Mouse (Mus musculus) ZHBTc4 (cell line): ENCODE results near the gene Limk1.

Experiments used
- DNase-seq: peaks from one replicate; pipeline ENCODE4 v3.0.0-alpha.2; 2011; ENCODE audit warnings: low read depth, low spot score

Gene Limk1

GRCm38 (mm10) chr5:134688086-134688717 lies at the start of gene Limk1:
Gene Limk1 (minus strand): TSS chr5:134688598.
- DNase-seq: peak; percentile 54

- DNase-seq: no peak
Observed at GRCm38 (mm10) chr5:134734920-134735319, 46.5 kb upstream of the Limk1 start.

DNA sequence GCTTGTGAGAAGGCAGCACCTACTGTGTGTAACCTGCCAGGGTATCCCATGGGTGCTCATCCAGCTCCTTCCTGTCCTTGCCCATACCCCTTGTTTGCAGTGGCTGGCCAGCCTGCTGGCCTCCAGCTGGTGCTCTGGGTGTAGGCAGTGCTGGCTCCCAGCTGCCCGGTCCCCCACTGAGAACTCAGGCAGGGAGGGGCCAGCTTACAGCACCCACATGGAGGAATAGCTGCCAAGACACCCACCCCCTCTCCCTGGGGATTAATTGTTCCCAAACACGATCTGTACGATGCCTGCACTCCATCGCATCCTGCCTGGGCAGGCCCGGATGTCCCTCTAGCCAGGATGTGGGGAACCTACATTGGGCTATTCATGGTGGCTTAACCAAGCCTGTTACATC lies 45.7 kb upstream of the Limk1 start:
- no peak for DNase-seq

- DNase-seq: no peak
Observed at GRCm38 (mm10) chr5:134733241-134733640, 44.8 kb upstream of the Limk1 start.

DNA sequence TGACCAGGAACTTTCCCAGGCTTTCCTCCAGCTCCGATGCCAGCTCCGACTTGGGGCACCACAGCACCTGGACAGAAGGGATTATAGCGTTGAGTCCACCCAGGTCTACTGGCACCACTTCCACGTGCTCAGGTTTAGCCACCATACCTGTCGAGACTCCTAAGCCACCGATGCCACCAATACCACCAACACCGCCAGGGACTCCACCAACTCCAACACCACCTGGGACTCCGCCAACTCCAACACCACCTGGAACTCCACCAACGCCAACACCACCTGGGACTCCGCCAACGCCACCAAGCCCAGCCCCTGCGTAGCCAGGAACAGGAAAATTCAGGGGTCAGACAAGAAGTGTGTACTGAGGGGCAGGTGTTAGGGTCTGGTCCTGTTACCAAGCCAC lies 40.7 kb upstream of the Limk1 start:
- DNase-seq: peak; percentile 23

DNA sequence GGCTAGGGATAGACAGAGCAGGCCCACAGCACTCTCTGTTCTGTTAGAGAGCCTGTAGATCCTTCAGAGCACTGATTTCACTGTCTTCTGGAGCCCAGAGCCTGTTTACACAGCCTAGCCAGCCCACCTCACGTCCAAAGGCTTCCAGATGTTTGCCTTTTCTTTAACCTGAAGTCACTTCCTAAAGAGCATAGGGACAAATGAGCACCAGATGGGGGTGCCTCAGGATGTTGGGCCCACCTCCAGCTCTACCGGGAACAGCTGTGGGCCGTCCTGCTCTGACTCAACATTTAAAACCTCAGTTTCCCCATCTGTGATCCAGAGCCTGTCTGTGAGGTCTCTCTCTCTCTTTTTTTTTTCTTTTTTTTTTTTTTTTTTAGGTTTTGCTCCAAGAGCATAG lies 40.1 kb upstream of the Limk1 start:
- DNase-seq: no peak

- DNase-seq: no peak
Observed at GRCm38 (mm10) chr5:134727001-134727639, 38.7 kb upstream of the Limk1 start.

- no peak for DNase-seq
Observed at GRCm38 (mm10) chr5:134725299-134725698, 36.9 kb upstream of the Limk1 start.

- no peak for DNase-seq
Observed at GRCm38 (mm10) chr5:134720058-134720457, 31.7 kb upstream of the Limk1 start.

- DNase-seq: no peak
Observed at GRCm38 (mm10) chr5:134711076-134711475, 22.7 kb upstream of the Limk1 start.

- no peak for DNase-seq
Observed at GRCm38 (mm10) chr5:134709275-134709674, 20.9 kb upstream of the Limk1 start.

DNA sequence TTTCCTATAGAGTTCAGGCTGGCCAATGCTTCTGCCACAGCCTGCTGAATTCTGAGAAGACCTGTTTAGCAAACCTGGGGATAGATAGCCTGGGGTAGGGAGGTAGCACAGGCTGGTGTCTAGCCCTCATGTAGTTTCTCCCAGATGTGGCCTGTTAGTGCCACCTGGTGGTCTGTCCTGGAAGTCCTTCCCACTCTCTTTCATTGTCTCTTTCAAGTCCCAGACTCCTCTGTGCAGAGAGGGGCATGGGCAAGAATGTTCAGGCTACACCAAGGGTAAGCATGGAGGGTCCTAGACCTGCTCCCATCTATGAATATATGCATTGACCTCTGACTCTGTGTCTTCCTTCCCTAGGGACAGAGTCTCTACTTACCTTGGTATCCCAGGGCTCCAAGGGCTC lies 15.8 kb upstream of the Limk1 start:
- peak; percentile 87 for DNase-seq

GRCm38 (mm10) chr5:134695539-134695938 lies 7.1 kb upstream of the Limk1 start:
- peak; percentile 31 for DNase-seq

DNA sequence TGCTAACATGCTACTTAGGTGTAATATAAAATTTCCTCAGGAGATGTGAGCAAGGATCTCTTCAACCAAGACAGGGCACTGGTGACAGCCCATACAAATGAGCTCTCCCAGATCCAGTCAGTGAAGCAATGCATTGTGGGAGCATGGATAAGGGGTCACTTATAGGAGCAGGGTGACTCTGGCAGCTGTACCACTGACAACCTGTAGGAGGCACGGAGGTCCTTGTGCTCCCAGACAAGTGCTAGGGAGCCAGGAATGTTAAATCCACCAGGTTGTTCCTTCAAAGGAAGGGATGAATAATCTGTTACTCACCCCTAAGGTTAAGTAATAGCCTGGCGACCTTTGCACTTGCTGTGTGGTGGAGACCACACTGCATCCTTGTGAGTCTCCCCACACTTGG lies 6.7 kb upstream of the Limk1 start:
- peak; percentile 91 for DNase-seq

- no peak for DNase-seq
Observed at GRCm38 (mm10) chr5:134692704-134693103, 4.3 kb upstream of the Limk1 start.

DNA sequence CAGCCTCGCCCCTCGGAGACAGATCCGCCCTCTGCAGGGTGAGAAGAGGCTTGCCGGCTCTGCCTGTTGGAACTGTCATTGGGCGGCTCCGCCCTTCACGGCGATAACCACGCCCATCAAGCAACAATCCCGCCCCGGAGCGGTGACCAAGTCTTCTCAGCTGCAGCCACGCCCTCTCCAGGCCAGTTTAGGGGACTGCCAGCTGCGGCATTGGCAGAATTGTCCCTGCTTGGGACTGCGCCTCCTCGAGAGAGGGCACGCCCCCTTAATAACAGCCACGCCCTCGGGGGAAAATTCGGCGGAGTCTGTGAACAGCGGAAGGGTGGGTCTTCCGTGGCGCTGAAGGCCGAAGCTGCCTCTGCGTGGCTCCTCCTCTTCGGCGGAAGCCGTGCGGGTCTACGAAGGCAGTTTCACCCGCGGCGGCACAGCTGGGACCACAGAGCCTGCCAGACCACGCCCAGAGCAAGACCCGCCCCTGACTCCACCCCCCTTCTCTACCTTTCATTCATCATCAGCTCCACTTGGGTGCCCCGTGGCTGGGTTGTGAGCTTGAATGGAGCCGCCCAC lies 403 bp upstream of the Limk1 start:
- peak; percentile 100 for DNase-seq

DNA sequence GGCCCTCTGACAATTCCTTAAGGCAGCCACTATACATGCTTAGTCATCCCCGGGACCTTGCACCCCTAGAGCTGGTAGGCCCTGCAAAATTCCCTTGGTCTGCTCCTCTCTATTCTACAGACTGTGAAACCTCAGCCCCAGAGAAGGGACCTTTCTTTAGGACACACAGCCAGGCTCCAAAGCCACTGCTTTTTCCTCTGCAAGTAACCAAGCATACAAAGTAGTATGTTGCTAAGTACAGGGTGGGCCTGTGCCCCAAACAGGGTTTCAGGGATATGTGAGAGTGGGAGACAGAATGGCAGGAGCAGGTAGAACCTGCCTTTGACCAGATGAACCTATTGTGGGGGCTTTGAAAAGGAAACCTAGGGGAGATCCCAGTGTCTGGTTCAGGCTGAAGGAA lies 1.2 kb downstream of the Limk1 start:
- no peak for DNase-seq

DNA sequence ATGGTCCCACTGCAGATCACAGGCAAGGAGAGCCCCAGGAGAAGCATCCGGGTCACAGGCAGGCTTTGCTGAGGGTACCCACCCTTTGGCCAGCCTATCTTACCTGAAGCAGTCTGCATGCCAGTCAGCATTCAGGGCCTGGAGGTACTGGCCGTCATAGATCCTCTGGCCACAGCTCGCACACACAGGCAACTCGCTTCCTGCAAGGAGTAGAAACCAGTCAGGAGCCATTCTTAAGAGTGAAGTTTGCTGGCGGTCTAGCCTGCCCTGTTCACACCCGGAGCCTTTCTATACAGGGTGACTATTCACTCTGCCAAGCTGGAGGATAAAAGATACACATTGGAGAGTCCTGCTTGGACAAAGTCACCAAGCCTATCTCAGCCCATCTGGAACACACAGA lies 1.9 kb downstream of the Limk1 start:
- DNase-seq: no peak

DNA sequence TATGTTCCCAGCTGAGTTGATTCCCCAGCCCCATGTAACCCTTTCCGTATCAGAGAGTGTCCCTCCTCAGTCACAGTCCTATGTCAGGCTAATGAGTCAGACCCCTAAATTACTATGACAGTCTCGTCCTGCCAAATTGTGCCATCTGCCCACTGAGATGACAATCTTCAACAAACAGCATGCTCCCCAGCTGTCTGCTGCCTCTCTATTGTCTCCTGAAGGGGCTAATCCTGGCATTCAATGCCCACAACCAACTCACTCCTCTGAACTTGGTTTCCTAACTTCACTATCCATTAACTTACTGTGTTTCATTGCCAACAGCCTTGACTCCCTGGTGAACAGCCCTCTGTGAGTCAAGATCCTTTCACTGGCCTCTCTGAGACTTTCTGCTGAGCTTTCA lies 4.0 kb downstream of the Limk1 start:
- no peak for DNase-seq

DNA sequence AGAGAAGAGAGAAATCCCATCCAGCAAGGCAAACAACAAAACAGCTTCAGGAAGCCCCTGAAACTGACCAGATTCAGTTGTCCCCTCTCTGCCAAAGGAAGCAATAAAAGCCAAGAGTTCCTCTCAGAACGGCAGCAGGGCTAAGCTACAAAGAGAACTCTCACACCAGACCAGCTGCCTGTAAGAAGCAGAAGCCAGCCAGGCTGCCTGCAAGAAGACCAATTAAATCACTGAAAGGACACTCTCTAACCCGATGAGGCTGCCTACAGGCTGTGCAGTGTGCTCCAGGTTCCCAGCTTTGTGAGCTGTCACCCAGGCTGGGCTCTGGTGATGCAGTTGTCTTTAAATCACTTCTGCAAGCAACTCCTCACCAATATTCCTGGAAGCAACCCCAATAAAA lies 4.6 kb downstream of the Limk1 start:
- no peak for DNase-seq

DNA sequence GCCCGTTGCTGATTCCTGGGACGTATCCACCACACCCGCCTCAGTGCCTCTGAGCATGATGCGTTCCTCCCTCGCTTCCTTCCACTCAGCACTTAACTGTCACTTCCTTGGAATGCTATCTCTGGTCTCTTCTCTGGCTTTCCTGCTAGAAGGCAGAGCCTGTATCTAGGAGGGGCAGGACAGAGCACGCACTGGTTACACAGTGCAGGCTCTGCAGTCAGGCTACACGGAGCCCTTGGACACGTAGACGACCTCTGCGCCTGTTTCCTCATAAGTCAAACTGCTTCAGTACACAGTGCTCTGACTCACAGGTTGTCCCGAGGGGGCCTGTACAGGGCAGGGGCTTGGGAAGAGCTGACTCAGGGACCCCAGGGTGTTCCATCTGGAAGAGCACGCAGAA lies 8.2 kb downstream of the Limk1 start:
- no peak for DNase-seq

- DNase-seq: peak; percentile 51
Observed at GRCm38 (mm10) chr5:134678827-134679546, 9.4 kb downstream of the Limk1 start.

GRCm38 (mm10) chr5:134678031-134678430 lies 10.4 kb downstream of the Limk1 start:
- no peak for DNase-seq
